7 mouse cellular contexts compared by ENCODE assay signal in genomic region chr8:94363288-94363688, GRCm38 (mm10). TPM values are rescaled to one million over a fixed set of nuclear protein-coding genes. Genes with fewer than 3 reads are reported as not detected.
A peak's percentile ranks its signal among the peaks of the same experiment; 100 is the strongest.
DNase-seq lines count a peak whose midpoint lies in the region; ATAC-seq and TF ChIP-seq lines count a peak whose summit lies in the region.

No protein-coding gene starts in this region.

- ATAC-seq in embryonic facial prominence, embryonic 15.5 days (ENCODE audit: insufficient number of reproducible peaks, low FRiP score, low TSS enrichment, low read depth): peak; percentile 32; the same call in 1 of the 2 replicates
- peak; percentile 82 to 88 for ATAC-seq in hematopoietic stem cell, adult 5-6 weeks (replicated peaks in 1 of 2; ENCODE audit: insufficient read depth in 1 of 2, low FRiP score in 2 of 2, low TSS enrichment in 1 of 2, low read depth in 1 of 2, poor library complexity in 2 of 2, severe bottlenecking in 2 of 2)

- in situ Hi-C loops in CH12.LX (cut with MboI; ENCODE audit: low pct_ligation_motif_present, low pct_unique_long_range_greater_than_20kb, low sequenced_read_pairs): no loop called here

- dilution Hi-C loops in CH12.LX (cut with MboI; ENCODE audit: extremely low pct_ligation_motif_present, extremely low pct_unique_long_range_greater_than_20kb, low sequenced_read_pairs): no loop called here

- H3K27me3 ChIP-seq in CH12.LX (replicated peaks): no peaks in the 10 kb centered on the region
- H3K27me3 ChIP-seq in embryonic facial prominence, embryonic 15.5 days: no peaks in the 10 kb centered on the region

- H3K36me3 ChIP-seq in CH12.LX (replicated peaks in 1 of 2; ENCODE audit: control insufficient read depth in 1 of 2, insufficient read depth in 1 of 2, low read length in 1 of 2): no peaks in the 10 kb centered on the region
- H3K36me3 ChIP-seq in embryonic facial prominence, embryonic 15.5 days: no peaks in the 10 kb centered on the region

- peak overlapping the region; percentile 65; the same call in 1 of the 2 replicates for H3K4me2 ChIP-seq in CH12.LX (ENCODE audit: insufficient read depth, low read depth, poor library complexity, severe bottlenecking)
- H3K4me2 ChIP-seq in embryonic facial prominence, embryonic 15.5 days (replicated peaks): no peak overlapping the region

- peaks cover 28 to 48% of the 10 kb centered on the region in 2 experiments for H3K4me1 ChIP-seq in CH12.LX (ENCODE audit: control insufficient read depth in 1 of 2, insufficient read depth in 2 of 2)
- H3K4me1 ChIP-seq in embryonic facial prominence, embryonic 15.5 days: peaks cover 9% of the 10 kb centered on the region; the same call in 1 of the 2 replicates

- peak; percentile 84 for DNase-seq in 416B (ENCODE audit: low read depth)
- peak; percentile 93 for DNase-seq in CH12.LX (ENCODE audit: extremely low read depth)
- DNase-seq in lung, adult 18-20 months: peak; percentile 88 to 93
- peak; percentile 55 to 69 for DNase-seq in spleen, postnatal 14 days (ENCODE audit: low spot score in 2 of 2)
- DNase-seq in right cerebral cortex, postnatal 4 days: no peak

- no peaks in the 10 kb centered on the region for H3K79me2 ChIP-seq in CH12.LX (replicated peaks; ENCODE audit: control insufficient read depth, extremely low read depth, insufficient read depth, poor library complexity, severe bottlenecking)

- peak overlapping the region in 2 of 3 experiments; percentile 3 to 32 for H3K4me3 ChIP-seq in CH12.LX (replicated peaks in 1 of 3; ENCODE audit: low read depth in 2 of 3, low read length in 2 of 3, poor library complexity in 1 of 3)
- H3K4me3 ChIP-seq in embryonic facial prominence, embryonic 15.5 days (replicated peaks): no peak overlapping the region

- H3K9me3 ChIP-seq in CH12.LX (replicated peaks; ENCODE audit: low read length): no peaks in the 10 kb centered on the region
- no peaks in the 10 kb centered on the region for H3K9me3 ChIP-seq in embryonic facial prominence, embryonic 15.5 days (replicated peaks)

- peak overlapping the region; percentile 68 for H3K27ac ChIP-seq in CH12.LX (ENCODE audit: insufficient read depth, low read depth)
- peak overlapping the region; percentile 58; the same call in 1 of the 2 replicates for H3K27ac ChIP-seq in embryonic facial prominence, embryonic 15.5 days (replicated peaks)

- WGBS in embryonic facial prominence, embryonic 15.5 days: 35% methylated on average over 4 of the region's 4 CpGs

- no peak for TF ChIP-seq RAD21 in CH12.LX (IDR thresholded peaks at IDR 0.05; ENCODE audit: low read depth, low read length)

- peak; percentile 47 for TF ChIP-seq EP300 in CH12.LX (IDR thresholded peaks at IDR 0.05; ENCODE audit: low read length)

- TF ChIP-seq CTCF in CH12.LX (conservative IDR thresholded peaks at IDR 0.05 in 1 of 2, IDR thresholded peaks at IDR 0.05 in 1 of 2; ENCODE audit: low read depth in 2 of 2, low read length in 2 of 2): no peak

- peak overlapping the region; percentile 20; the same call in 1 of the 2 replicates for H3K9ac ChIP-seq in CH12.LX (ENCODE audit: insufficient read depth, low read depth)
- H3K9ac ChIP-seq in embryonic facial prominence, embryonic 15.5 days: no peak overlapping the region

- peak; percentile 64 for TF ChIP-seq POLR2A in CH12.LX (IDR thresholded peaks at IDR 0.05; ENCODE audit: low read depth, low read length)

TF ChIP-seq in CH12.LX, 34 proteins besides CTCF, POLR2A, EP300 and RAD21:
- TF ChIP-seq JUN (IDR thresholded peaks at IDR 0.05; ENCODE audit: insufficient read depth, low read depth, low read length) (no peak), MAZ (IDR thresholded peaks at IDR 0.05; ENCODE audit: low read depth, low read length) (no peak), NRF1 (IDR thresholded peaks at IDR 0.05; ENCODE audit: low read depth, low read length) (no peak), E2F4 (IDR thresholded peaks at IDR 0.05; ENCODE audit: insufficient replicate concordance, low read depth, low read length) (no peak), IRF4 (IDR thresholded peaks at IDR 0.05; ENCODE audit: low read depth, low read length) (0 out of 2 replicates have a peak, but pooled peaks have one; percentile 21), ZC3H11A (IDR thresholded peaks at IDR 0.05; ENCODE audit: low read depth, low read length) (no peak), BHLHE40 (IDR thresholded peaks at IDR 0.05; ENCODE audit: low read depth, low read length) (peak; percentile 31), MYC (IDR thresholded peaks at IDR 0.05; ENCODE audit: low read depth, low read length) (peak; percentile 34; the same call in 1 of the 2 replicates), GABPA (IDR thresholded peaks at IDR 0.05; ENCODE audit: insufficient replicate concordance, low read depth, low read length) (no peak), ZNF384 (IDR thresholded peaks at IDR 0.05; ENCODE audit: low read depth, low read length) (peak; percentile 62), MEF2A (IDR thresholded peaks at IDR 0.05; ENCODE audit: borderline replicate concordance, low read depth, low read length) (peak; percentile 68; the same call in 1 of the 2 replicates), ZMIZ1 (IDR thresholded peaks at IDR 0.05; ENCODE audit: low read depth, low read length) (no peak), MAX (IDR thresholded peaks at IDR 0.05; ENCODE audit: low read length) (no peak), PAX5 (IDR thresholded peaks at IDR 0.05; ENCODE audit: low read length) (no peak), MXI1 (IDR thresholded peaks at IDR 0.05; ENCODE audit: low read depth, low read length) (no peak), CHD2 (IDR thresholded peaks at IDR 0.05; ENCODE audit: low read length) (peak; percentile 62; the same call in 1 of the 2 replicates), ZKSCAN1 (IDR thresholded peaks at IDR 0.05; ENCODE audit: borderline replicate concordance, low read depth, low read length) (no peak), JUND (conservative IDR thresholded peaks at IDR 0.05; ENCODE audit: low read depth, low read length) (peak; percentile 54; the same call in 1 of the 2 replicates), SMC3 (IDR thresholded peaks at IDR 0.05; ENCODE audit: low read depth, low read length) (no peak), USF1 (IDR thresholded peaks at IDR 0.05; ENCODE audit: low read depth, low read length) (no peak; the same call in 1 of the 2 replicates), USF2 (conservative IDR thresholded peaks at IDR 0.05; ENCODE audit: low read depth, low read length) (no peak), UBTF (IDR thresholded peaks at IDR 0.05; ENCODE audit: low read depth, low read length) (no peak), ETS1 (conservative IDR thresholded peaks at IDR 0.05; ENCODE audit: low read depth, low read length) (peak; percentile 54), POLR2AphosphoS2 (IDR thresholded peaks at IDR 0.05; ENCODE audit: low read depth, low read length) (no peak), TBP (conservative IDR thresholded peaks at IDR 0.05; ENCODE audit: low read depth, low read length) (0 out of 2 replicates have a peak, but pooled peaks have one; percentile 47), RCOR1 (conservative IDR thresholded peaks at IDR 0.05; ENCODE audit: low read depth, low read length) (no peak), CHD1 (IDR thresholded peaks at IDR 0.05; ENCODE audit: low read depth, low read length) (no peak), ELF1 (IDR thresholded peaks at IDR 0.05; ENCODE audit: low read depth, low read length) (peak; percentile 57; the same call in 1 of the 2 replicates), HCFC1 (IDR thresholded peaks at IDR 0.05; ENCODE audit: low read depth, low read length) (peak; percentile 23; the same call in 1 of the 2 replicates), SIN3A (IDR thresholded peaks at IDR 0.05; ENCODE audit: low read length) (no peak; the same call in 1 of the 2 replicates), NELFE (IDR thresholded peaks at IDR 0.05; ENCODE audit: low read depth, low read length) (no peak), TCF12 (IDR thresholded peaks at IDR 0.05; ENCODE audit: low read depth, low read length) (peak; percentile 73), KAT2A (IDR thresholded peaks at IDR 0.05; ENCODE audit: insufficient replicate concordance, low read length) (0 out of 2 replicates have a peak, but pooled peaks have one; percentile 66), MAFK (IDR thresholded peaks at IDR 0.05; ENCODE audit: insufficient replicate concordance, low read length) (0 out of 2 replicates have a peak, but pooled peaks have one; percentile 33)

RNA-seq across cellular contexts. Expression of gene Herpud1, which starts 22.9 kb away (rescaled TPM):
- total RNA-seq in CH12.LX (2012; rRNA removed) (172 and 206 TPM in 2 replicates), CH12.LX (2014; rRNA removed) (243 and 257 TPM in 2 replicates)
- 116 and 124 TPM in 2 replicates for polyA plus RNA-seq in CH12.LX (2012; ENCODE audit: insufficient read length, low read depth)
- 96.8 and 103 TPM in 2 replicates for polyA plus RNA-seq in embryonic facial prominence, embryonic 15.5 days (2015; fragmentation: Nextera tagmentation; extraction: Ambion mirVana)
- total RNA-seq in hematopoietic stem cell, adult 5-6 weeks (2017): 74.5 and 93.6 TPM in 2 replicates

RNA-seq across cellular contexts. Expression of gene Slc12a3, which starts 34.3 kb away (rescaled TPM):
- 0.17 and 0.21 TPM in 2 replicates for total RNA-seq in CH12.LX (2012; rRNA removed)
- total RNA-seq in CH12.LX (2014; rRNA removed): 0.08 TPM in 1 of 2 replicates, not detected in the other
- 0.19 TPM in 1 of 2 replicates, not detected in the other for polyA plus RNA-seq in CH12.LX (2012; ENCODE audit: insufficient read length, low read depth)
- 0.23 TPM in 1 of 2 replicates, not detected in the other for polyA plus RNA-seq in embryonic facial prominence, embryonic 15.5 days (2015; fragmentation: Nextera tagmentation; extraction: Ambion mirVana)
- total RNA-seq in hematopoietic stem cell, adult 5-6 weeks (2017): not detected in 2 replicates
